Mouse (Mus musculus): Measurements from ENCODE around the gene Cntrob.

Gene Cntrob

GRCm38 (mm10) chr11:69250106-69250505, 73.5 kb downstream of the Cntrob start:
- in situ Hi-C loops (cut with MseI, MboI): loop anchor here (25.0 kb wide), 1 partner anchor 262 kb away; no protein-coding TSS in a partner anchor

Data from mouse trophoblast stem cell (cell line).